Mouse (Mus musculus): ENCODE measurements around the gene Atp1a4.

Gene Atp1a4

GRCm38 (mm10) chr1:172219451-172220406, 38.5 kb downstream of the Atp1a4 start, which contains the start of gene Casq1:
Gene Casq1 (minus strand): TSS chr1:172219868.
- CTCF ChIA-PET, result interaction anchor here (0.6 kb wide), 1 partner anchor 53 kb away, joined by 5 read pairs; no protein-coding TSS in a partner anchor

GRCm38 (mm10) chr1:172218164-172218910, 39.9 kb downstream of the Atp1a4 start:
- CTCF ChIA-PET, result interaction anchor here (0.6 kb wide), 2 partner anchors 75 to 485 kb away, joined by 3 read pairs; no protein-coding TSS in a partner anchor

DNA sequence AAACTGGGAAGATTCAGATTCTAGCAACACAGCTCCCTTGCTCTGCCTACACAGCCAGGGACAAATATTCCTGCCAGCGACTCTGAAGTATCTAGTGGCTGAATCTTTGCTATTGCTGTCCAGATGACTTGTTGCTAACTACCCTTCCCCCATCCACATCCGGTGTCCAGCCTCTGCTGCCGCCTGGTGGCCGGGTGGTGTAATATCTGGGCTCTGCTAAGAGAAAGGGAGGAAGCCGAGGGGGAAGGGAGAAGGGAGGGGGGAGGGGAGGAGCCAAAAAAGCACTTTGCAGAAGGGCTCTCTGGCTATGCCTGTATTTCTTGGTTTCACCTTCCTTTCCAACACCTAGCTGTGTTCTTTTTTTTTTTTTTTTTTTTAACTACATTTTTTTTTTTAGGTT, 41.1 kb downstream of the Atp1a4 start:
- CTCF ChIA-PET, result interaction anchor here (0.7 to 1.4 kb wide), 3 partner anchors 32 to 56 kb away, joined by 4 to 13 read pairs (median 4); no protein-coding TSS in a partner anchor

- CTCF ChIA-PET, result no interaction called here
Observed at GRCm38 (mm10) chr1:172214748-172215147, 43.5 kb downstream of the Atp1a4 start.

- CTCF ChIA-PET, result interaction anchor here (0.6 kb wide), 1 partner anchor 71 kb away, joined by 3 read pairs; no protein-coding TSS in a partner anchor
Observed at GRCm38 (mm10) chr1:172213771-172214170, 44.4 kb downstream of the Atp1a4 start.

DNA sequence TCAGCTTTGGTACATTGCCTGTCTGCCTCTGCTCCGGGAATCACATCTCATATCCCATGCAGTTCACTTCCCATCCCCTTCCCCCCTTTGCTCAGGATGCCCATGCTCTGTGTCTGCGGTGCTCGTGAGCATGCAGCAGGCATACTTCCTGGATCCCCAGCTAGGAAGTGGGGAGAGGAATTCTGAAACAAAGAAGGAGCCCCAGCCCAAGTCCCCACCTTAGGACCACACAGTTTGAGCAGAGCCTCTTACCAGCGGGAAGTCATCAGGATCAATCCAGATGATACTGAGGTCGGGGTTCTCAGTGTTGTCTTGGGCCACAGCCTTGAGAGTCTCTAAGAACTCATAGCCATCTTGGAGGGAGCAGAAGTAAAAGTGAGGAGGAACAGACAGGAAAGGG, 45.4 kb downstream of the Atp1a4 start:
- CTCF ChIA-PET, result no interaction called here

DNA sequence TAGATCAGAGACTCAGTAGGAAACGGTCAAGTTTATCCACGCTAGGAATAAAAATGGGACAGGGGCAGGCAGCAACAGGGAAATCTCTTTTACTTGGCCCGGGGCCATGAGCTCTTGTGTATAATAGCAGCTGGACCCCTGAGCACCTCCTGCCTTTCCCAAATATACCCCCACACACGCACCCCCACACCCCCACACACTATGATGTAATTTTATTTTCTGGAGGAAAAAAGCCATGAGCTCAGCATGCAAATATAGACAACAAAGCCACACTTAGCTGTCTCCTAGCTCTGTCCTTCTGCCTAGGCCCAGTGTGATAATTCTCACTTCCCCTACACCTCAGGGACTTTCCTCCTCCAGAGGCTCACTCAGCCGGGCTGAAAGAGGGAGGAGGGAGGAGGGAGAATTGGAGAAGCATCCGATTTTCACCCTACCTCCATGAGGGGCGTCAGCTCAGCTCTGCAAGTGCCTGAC, 51.1 kb downstream of the Atp1a4 start:
- CTCF ChIA-PET, result no interaction called here

GRCm38 (mm10) chr1:172206141-172206917, 51.9 kb downstream of the Atp1a4 start, which contains the start of gene Pea15a:
Gene Pea15a (minus strand): TSS chr1:172206804.
- CTCF ChIA-PET, result interaction anchor here (0.5 to 0.7 kb wide), 2 partner anchors 57 to 101 kb away, joined by 3 read pairs; no protein-coding TSS in a partner anchor

DNA sequence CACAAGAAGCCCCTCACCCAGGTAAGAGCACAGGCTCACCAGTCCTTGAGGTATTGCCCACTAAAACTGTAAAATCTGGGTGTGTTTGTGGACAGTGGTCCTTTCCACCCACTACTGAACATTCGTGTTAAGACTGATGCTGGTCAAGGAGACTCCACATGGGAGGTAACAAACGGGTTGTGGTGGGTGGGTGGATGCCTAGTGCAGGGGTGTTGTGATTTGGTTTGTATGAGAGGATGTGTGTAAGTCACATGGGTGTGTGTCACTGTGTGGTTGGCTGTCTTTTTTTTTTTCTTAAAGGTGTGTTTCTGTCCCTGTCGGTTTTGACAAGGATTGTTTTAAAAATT, 52.5 kb downstream of the Atp1a4 start:
- CTCF ChIA-PET, result interaction anchor here (0.5 to 0.7 kb wide), 3 partner anchors 35 to 102 kb away, joined by 3 to 6 read pairs (median 3); no protein-coding TSS in a partner anchor

- CTCF ChIA-PET, result interaction anchor here (0.7 kb wide), 1 partner anchor 35 kb away, joined by 6 read pairs; no protein-coding TSS in a partner anchor
Observed at GRCm38 (mm10) chr1:172204814-172205740, 53.1 kb downstream of the Atp1a4 start.

GRCm38 (mm10) chr1:172204033-172204813, 54.0 kb downstream of the Atp1a4 start:
- CTCF ChIA-PET, result no interaction called here

DNA sequence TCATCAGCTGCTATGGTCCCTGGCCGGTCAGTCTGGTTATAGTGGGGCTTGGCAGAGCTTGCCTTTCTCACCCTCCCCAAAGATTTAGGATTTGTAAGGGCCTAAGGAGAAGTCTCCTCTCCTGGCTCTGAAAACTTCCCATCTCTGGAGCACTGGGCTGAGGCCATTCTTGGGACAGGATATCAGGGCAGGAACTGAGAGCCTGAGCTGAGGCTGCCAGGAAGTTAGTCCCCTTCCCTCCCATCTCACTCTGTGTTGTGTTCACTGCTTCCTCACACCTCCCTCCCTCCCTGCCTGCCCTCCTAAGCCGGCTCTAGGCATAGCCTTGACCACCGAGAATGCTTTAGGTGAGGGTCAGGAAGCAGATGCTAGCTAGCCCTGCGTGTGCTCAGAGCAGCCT, 54.6 kb downstream of the Atp1a4 start:
- CTCF ChIA-PET, result no interaction called here

GRCm38 (mm10) chr1:172202894-172203522, 55.2 kb downstream of the Atp1a4 start:
- CTCF ChIA-PET, result no interaction called here

DNA sequence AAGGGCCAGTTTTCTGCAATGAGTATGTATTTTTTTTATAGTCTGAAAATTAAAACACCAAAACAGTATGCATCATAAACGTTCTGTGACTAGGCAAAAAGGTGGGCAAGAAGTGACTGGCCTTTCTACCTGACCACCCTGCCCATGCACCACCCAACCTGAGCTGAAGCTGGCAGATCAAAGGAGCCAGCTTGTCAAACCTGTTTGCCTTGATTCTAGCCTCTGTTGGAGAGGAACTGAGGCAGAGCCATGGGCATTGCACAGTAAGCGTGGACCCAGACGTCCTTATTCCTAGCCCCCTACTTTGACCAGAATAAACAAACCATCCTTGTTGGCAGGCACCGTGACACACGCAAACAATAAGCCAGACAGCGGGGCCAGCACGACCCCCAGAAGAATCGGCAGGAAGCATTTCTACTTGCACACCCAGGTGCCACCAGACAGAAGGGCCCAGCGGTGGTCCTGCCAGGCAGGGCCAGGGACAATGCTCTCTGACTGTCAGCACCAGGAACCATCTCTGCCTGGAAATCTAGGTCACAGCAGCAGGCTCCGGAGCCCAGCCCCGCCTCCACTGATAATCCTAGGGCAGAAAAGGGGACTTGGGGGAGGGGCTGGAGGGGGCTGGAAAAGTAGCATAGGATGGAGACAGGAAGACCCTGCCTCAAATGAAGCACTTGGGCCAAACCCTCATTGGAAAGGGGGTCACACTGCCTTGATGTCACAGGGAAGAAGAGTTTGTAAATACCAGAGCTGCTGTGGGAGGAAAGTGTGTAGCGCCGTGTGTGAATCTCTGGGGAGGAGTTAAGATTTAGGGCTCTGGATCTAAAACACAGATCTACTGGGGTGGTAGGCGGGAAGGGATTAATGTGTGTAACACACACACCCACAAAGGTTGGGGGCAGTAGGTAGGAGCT, 56.0 kb downstream of the Atp1a4 start:
- CTCF ChIA-PET, result no interaction called here

DNA sequence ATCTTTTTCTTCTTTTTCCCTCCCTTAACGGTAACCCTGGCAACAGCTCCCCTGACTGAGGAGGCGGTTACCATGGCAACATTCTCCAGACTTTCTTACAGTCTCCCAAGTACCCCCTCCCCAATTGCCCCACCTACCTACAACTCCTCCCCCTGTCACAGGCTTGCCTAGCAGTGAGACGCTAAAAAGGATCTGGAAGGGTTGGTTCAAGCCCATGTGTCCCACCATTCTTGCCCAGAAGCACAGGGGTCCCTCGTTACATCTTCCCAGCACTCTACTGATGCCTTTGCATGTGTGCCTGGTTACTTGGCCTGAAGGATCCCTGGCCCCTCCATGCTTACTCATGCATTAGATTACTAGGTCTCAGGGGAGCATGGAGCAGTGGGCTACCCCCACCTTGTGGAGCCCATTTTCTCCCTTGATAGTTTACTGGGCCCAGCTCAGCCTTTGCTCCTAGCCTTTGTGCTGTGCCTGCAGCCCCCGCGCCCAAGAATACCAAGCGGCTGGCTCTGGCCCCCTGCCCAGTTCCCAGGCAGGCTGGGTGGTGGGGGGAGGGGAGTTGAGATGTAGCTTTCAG, 57.3 kb downstream of the Atp1a4 start:
- CTCF ChIA-PET, result interaction anchor here (0.6 kb wide), 1 partner anchor 13 kb away, joined by 6 read pairs; no protein-coding TSS in a partner anchor

DNA sequence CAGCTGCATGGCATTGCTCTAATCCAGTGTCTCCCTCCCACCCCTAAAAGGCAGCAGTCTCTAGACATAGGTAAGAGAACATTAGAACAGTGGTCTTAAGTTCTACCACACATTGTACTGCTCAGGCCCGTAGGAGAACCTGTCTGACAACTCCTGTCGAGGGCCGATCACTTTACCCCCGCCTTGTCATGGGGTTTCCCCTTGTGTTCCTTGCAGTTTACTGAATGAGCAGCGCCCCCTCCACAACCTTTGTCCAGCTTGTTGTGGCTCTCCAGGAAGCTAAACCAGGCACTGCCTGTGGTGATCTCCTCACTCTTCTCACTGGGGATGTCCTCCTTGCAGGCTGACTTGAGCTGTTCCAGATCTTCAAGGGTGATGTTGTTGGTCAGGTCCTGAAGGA, 58.1 kb downstream of the Atp1a4 start:
- CTCF ChIA-PET, result no interaction called here

GRCm38 (mm10) chr1:172198996-172199395, 59.2 kb downstream of the Atp1a4 start:
- CTCF ChIA-PET, result no interaction called here
